Mouse (Mus musculus) retina, embryonic 14.5 days (tissue): ENCODE results near the gene Klf15.

Experiments
- DNase-seq: peaks from one replicate; pipeline ENCODE4 v3.0.0-alpha.2; 2015; ENCODE audit warnings: low spot score

The Klf15 gene

DNA sequence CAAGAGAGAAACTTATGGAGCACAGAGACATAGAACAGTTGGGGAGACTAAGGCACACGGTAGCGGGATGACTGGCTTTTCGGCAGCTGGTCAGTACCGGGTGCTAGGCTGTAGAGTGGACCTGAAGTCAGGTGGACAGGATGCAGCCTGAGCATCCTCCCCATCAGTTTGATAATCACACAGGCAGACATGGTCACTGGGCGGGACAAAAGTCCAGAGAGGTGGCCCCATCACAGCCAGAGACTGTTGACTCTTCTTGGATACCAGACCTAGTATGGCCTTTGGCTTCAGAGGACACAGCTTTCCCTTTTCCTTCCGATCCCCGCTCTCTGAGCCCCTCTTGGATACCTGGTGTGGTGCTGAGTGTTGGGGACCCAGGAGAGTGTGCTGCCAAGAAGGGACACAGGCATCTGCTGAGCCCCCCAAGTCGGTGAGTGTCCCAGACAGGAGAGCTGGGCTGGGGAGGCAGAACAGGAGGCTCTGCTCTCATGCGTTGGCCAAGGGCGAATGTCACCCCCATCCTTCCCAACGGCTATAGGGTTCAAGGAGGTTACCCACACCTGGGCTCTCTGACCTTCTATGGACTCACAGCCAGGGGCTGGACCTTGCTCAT, 2.8 kb downstream of the Klf15 start:
- no peak for DNase-seq

DNA sequence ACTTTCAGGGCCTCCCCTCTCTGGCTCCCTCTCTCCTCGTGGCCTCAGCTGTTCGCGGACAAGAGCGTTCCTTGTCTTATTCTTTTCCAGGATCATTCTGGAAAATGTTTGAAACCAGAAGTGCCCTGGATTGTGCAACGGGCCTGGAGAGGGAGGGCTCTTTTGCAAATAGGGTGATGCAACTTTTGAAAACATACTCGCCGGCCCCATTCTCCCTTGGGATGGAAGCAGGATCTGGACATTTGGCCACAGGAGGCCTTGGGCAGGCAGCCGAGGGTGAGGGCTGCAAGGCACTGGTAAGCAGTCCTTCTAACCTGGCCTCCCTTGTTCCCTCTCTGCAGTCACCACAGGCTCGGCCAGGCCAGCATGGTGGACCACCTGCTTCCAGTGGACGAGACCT, 3.7 kb downstream of the Klf15 start:
- no peak for DNase-seq

DNA sequence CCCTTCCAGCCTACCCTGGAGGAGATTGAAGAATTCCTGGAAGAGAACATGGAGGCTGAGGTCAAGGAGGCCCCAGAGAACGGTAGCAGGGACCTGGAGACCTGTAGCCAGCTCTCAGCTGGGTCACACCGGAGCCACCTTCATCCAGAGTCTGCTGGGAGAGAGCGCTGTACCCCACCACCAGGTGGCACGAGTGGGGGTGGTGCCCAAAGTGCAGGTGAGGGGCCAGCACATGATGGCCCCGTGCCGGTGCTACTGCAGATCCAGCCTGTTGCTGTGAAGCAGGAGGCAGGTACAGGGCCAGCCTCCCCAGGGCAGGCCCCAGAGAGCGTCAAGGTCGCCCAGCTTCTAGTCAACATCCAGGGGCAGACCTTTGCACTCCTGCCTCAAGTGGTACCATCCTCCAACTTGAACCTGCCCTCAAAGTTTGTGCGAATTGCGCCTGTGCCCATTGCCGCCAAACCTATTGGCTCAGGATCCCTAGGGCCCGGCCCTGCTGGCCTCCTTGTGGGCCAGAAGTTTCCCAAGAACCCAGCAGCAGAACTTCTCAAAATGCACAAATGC, 4.6 kb downstream of the Klf15 start:
- no peak for DNase-seq

DNA sequence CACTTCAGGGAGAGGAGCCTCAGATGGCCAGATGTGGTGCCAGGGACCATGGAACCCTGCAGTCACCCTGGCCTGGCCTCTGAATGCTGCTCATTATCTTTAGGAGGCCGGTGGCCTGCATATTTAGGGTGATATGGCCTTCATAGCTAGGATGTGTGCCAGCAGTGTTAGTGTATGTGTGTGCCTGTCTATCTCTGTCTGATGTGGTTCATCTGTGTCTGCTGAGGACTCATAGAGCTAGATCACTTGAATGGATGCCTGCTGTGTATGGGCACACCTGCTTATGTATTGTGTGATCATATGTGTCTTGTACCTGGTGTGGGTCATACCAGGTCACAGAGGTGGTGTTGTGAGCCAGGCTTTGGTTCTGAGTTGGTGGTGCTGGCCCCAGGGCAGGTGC, 5.8 kb downstream of the Klf15 start:
- DNase-seq: no peak

DNA sequence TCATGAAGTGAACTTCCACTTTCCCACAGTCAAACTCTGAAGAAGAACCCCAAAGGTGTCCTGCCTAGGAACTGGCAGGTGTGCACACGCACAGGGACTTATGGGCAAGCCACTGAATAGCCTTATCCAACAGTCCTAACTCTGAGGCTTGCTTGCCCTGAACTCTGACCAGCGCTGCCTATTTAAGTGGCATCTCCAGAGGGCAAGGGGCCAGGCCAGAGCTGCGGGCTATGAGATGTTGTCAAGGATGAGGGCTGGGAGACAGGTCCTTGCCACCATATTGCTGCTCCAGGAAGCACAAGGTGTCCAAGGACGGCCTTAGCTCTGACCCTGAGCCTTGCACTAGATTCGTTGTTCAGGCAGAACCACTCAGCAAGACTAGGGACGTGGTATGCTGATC, 6.7 kb downstream of the Klf15 start:
- DNase-seq: no peak

DNA sequence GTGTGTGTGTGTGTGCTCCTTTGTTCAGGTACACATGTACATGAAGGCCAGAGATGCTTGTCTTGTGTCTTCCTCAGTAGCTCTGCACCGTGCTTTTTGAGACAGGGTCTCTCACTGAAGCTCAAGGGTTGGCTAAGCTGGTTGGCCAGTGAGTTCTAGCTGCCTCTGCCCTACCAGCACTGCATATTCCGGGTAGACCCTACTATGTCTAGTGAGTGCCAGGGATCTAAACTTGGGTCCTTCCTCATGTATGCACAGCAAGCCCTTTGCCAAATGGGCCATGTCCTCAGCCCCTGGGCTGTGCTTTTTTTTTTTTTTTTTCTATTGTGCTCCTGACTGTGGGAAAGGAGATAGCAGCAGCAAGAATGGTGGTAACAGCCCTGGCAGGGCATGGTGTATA, 7.9 kb downstream of the Klf15 start:
- DNase-seq: no peak

DNA sequence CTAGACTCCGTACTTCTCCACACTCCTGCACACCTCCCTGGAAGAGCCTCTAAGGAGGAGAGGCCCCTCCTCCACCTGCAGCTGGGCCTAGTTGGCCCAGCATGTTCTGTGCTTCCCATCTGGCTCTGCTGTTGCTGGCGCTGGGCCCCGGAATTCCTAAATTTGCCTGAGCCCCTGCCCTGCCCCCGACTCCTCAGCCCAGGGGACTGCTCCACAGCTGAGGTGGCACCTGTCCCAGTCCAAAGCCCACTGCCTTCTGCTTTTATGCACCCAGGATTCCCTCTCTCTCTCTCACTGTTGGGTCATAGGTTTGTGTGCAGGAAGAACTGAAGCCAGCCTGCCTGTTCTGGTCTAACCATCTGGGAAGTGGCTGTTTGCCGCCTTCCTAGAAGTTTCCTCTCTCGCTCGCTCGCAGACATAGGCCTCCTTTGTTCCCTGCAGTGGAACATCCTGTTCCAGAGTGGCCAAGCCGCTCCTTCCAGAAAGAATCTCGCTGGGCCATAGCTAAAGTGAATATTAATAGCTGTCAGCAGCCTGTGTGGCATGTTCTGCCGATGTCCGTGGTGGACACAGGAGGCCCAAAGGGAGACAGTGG, 8.7 kb downstream of the Klf15 start:
- no peak for DNase-seq

DNA sequence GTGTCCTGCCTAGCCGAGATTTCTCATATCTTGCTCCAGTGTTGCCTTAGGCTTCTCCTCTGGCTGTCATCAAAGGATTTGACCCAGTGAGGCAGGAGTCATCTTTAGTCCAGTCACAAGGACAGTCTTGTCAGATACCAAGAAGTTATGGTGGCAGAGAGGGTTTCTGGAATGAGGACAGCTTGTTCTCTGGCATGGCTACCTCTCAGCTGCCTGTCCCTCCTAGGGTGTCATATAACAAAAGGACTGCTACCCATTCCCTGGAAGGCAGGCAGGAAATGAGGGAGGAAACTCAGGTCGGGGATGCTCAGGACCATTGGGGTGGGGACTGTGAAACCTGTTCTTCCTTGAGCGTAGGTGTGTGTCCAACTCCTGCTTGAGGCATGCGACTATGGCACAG, 9.7 kb downstream of the Klf15 start:
- DNase-seq: no peak

DNA sequence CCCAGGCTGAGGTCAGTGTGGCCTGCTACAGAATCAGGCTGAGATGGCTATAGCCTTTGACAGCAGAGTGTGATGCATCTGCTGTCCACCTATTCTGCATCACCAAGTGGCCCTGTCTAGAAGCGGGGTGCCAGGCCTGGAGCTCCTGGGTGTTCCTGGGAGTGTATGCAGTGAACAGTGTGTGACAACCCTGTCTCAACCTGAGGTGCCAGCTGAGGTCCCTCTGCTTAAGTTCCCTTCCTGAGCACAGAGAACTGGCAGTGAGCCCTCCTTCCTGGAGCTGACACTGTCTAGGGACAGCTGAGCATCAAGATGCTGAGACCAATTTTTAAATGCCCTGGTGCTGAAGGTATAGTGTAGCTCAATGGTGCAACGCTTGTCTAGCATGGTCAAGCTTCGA, 10.3 kb downstream of the Klf15 start:
- DNase-seq: no peak

DNA sequence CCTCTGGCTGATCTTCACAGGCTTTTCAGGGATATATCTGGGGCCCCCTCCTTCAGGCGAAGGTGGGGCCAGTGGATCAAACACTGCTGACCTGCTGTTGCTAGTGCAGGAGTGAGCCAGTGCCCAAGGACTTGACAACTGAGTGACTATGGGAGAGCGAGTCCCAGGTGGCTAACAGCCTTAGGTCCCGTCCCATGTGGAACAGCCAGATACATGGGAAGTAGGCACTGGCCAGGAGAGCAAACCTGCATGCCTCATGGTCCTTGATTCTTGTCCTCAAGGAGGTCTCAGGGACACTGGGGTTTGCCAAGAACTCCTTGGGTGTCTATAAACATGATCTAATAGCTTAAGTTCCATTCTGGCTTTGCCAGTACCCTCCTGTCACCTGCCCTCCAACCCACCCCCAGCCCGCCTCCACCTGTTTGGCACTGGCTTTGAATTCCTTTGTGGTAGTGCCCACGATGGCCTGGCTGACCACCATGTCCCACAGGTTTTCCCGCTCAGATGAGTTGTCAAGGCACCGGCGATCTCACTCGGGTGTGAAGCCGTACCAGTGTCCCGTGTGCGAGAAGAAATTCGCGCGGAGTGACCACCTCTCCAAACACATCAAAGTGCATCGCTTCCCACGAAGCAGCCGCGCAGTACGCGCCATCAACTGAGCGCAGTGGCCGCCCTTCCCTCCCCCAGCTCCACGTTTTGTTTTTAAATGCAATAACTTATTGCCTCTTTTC, 11.4 kb downstream of the Klf15 start:
- no peak for DNase-seq

DNA sequence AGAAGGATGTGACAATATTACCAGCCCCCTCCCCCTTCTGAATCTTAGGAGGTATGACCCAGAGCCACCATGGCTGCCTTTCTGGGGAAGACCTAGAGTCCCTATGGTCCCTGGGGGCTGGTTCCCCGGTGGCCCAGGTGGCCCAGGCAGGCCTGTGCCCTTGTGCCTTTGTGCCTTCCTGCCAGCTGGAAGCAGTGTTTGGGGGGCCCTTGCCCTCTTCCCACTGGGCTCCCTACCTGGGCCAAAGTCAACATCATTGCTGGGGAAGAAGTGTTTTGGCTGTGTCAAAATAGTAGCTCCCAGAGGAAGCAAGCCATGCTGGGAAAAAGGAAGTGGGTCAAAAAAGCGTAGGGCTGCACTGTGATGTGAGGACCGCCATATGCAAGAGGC, 12.0 kb downstream of the Klf15 start:
- DNase-seq: no peak

DNA sequence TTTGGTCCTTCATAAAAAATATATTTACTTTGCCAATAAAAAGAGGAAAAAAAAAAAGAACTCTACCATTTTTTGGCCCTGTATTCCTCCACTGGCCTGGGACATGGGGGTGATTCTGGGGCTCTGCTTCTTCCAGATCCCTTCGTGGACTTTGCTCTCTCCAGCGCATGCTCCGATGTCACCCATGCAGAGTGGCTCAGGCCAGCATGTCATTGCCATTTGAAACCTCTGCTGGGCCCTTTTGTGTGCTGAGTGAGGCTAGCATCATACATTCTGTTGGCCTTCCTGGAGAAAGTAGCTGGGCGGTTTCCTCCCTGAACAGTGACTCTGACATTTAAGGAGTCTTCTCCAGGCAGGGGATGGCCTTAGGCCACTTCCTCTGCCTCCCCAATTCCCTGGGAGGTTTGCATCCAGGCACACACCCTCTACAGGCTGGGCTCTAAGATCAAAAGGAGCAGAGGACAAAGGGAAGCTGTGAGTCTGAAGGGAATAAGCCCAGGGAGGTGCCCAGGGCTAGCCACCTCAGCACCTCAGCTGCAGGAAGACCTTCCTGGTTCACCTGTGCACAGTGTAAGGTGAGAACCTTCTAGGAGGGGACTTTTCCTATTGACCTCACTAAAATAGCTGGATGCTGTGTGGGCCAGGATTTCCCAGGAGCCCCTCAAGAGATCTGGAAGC, 12.9 kb downstream of the Klf15 start:
- DNase-seq: no peak

DNA sequence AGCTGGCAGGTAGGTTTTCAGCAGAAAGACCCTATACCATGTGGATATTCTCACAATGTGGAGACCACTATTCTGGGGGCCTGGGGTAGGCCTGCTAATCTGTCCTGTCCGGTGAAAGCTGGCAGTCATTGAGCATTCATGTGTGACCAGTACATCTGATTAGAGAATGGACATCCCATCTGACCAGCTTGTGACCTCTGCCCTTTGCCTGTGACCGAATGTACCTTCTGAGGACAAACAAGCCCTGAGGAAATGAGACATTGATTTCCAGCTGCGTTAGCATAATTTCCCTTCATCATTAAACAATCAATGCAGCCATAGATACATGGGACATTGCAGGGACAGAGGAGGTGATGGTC, 13.5 kb downstream of the Klf15 start:
- DNase-seq: no peak

DNA sequence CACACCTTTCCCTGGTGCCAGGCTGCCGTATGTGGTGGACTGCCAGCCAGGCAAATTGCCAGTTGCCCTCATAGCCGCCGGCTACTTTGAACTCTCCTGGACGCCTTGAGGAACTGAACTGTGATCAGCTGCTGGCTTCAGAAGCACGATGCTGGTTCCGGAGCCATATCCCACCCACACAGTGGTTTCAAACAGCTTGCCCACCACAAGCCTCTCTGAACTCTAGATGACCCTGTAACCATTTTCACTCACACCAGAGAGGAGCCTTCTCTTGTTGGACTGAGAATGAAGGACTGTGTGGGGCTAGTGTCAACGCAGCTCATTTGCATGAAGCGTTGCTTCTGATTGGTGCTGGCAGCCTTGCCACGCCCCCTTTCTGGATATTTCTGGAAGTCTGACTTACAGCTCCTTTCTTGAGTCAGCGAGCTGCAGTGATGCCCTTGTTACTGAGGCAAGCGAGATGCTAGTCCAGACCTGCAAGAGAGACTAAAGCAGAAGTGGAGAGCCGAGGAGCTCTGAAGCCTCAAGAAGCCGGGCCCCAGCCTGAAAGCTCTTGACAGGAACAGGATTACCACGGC, 14.7 kb downstream of the Klf15 start:
- DNase-seq: no peak

DNA sequence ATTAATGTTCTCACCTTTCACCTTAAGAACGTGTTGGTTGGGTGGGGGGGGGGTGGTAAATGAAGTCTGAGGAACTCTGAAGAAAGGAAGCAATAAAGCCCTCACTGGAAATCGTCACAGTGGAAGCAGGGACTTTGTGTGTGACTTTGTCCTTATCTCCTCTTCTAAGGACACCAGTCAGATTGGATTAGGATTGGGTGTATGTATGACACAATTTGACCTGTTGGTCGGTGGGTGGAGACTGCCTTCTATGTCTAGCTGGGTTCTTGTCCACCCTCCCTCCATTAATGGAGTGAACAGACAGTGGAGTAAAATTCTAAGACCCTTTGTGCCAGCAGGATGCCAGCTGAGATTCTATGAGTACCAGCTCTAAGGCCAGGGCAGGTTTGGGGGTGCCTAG, 21.9 kb downstream of the Klf15 start:
- DNase-seq: no peak

DNA sequence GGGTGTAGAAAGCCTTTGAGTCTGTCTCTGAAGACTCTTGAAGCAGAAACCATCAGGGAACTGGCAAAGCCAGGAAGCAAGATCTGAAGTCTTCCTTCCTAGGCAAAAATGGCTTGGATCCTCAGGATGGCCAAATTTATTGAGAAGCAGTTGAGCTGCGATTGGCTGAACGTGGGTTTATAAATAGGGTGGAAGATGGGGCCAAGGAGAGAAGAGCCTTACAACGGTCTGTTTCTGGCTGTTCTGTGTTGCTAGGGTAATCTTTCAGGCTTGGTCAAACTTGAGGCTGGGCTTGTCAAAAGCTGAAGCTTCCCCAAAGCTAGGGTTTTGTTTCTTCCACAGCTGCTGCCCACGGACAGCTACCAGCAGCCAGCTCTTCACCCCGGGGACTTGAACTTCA, 22.5 kb downstream of the Klf15 start:
- DNase-seq: no peak

DNA sequence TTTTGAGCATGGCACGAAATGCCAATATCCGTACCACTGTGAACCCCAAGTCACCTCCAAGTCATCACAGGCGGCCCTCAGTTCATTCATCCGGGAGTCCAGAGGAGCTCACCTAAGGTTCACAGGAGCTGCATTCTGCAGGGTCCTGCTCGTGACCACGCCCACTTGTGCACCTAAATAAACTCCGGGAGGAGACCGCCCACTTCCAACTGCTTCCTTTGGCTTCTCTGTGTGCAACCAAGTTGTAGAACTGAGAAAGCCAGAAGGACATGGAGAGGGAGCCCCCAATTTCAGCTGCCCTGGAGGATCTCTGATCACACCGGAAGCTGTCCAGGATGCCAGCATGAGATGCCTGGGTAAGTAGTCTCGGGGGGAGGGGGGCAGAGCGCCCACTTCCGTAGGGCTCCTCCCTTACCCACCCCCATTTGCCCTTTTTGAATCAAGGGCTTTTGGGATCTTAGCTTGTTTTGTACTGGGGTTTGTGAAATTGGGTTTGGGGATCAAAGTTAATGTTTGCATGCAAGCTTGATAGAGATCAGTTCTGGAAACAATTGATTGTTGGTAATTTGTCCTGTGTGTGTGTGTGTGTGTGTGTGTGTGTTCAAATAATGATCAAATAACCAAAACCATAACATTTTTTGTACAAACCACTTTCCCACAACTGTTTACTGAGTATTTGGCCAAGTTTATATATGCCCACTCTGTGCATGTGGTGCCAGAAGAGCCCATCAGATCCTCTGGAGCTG, 24.0 kb downstream of the Klf15 start, which contains the start of gene Aldh1l1:
Gene Aldh1l1, plus strand, starts transcription at position 252 of the 746 bp plus-strand sequence.
- no peak for DNase-seq

DNA sequence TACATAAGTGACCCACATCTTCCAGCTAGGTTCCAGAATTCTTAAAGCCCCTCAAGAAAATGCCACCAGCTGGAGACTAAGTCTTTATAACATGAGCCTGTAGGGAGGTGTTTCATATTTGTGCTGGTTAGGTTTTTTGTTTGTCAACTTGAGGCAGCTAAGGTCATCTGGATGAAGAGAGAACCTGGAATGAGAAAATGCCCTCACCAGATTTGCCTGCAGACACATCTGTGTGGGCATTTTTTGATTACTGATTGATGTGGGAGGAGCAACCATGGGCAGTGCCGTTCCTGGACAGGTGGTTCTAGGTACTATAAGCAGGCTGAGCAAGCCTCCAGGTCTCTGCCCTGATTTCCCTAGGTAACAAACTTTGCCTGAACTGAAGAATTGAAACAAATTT, 25.2 kb downstream of the Klf15 start:
- DNase-seq: no peak

DNA sequence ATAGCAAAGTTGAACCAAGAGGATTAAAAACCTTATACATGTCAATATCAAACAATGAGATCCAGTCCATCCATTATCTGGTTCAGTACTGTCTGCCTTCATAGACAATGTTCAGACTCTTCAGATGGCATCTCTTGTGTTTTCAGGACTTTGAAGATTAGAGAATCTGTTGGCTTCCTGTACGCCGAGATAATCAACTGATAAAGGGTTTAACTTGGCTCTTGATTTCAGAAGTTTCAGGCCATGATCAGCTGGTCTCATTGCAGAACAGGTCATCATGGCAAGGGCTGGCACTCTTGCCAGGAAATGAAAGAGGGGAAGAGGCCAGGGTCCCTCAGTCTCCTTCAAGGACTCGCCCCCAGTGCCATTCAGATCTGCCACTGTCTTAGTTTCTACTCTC, 27.2 kb downstream of the Klf15 start:
- no peak for DNase-seq

DNA sequence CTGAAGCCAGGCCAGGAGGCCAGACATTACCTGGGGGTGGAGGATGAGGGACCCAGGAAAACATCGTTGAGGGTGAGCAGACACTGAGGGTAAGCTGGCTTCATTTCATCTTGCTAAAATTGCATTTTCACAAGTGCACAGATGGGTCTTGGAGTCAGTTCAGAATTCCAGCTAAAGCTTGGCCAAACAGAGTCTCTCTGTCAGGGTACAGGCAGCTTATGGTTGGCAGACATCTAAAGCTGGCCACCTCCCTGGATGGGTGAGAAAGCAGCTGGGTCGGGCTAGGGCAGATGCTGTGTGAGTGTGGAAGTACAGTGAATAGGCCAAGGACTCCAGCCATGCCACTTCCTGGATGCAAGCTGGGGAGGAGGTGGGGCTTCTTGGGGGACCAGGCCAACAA, 28.6 kb downstream of the Klf15 start:
- no peak for DNase-seq

DNA sequence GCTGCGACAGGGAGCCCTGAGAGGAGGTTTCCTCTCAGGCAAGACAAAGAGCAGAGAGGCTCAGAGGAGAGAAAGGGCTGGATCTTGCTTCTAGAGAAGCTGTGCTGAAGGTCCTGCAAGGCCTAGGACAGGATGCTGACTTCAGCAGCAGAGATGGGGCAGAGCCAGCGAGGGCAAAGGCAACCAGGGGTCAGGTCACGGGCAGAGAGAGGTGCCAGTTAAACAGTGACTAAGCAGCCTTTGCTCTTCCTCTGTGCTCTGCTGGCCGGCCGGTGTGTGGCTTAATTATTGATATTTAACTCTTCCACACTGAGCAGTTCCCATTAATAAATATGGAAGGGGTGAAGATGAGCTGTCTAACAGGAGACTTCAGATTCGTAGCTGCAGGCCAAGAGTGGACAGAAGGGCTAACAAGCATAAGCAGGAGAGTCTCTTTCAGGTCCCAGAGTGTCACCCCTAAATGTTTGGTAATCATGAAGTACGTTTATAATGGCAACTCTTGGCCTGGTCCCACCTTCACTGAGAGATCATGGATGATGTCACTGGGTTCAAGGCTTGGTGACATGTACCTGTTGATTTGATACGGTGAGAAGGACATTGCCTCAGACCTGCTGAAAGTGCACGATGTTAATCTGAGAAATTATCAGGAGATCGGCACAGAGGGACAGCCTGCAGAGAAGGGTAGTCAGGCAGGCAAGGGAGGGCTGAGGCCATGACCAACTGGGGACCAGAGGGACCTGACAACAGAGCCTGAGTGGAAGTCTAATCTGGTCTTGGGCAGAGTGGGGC, 29.8 kb downstream of the Klf15 start:
- DNase-seq: no peak
